Mouse (Mus musculus) embryonic fibroblast, embryonic 13.5 days (primary cell): ENCODE results near the gene Vps18.

Experiments used
- CTCF ChIP-seq: IDR thresholded peaks from 2 replicates; pipeline ENCODE4 v1.5.1; 2011; ENCODE audit warnings: mild to moderate bottlenecking, control low read depth, low read length, moderate library complexity, borderline replicate concordance; ENCODE audit not compliant: insufficient read depth
- POLR2A ChIP-seq: IDR thresholded peaks from 2 replicates; pipeline ENCODE4 v1.6.1; 2011; ENCODE audit warnings: low read depth, mild to moderate bottlenecking, control low read depth, low read length, moderate library complexity

- no peak for TF ChIP-seq CTCF
- TF ChIP-seq POLR2A = no peak
Measured at GRCm38 (mm10) chr2:119334964-119335525, 46.5 kb downstream of the Vps18 start.
